Mouse (Mus musculus): ENCODE data around the gene Gjb1. TPM values are rescaled to one million over a fixed set of nuclear protein-coding genes. Genes with fewer than 3 reads are reported as not detected.

Gjb1 gene
- total and polyA plus RNA-seq, 3 experiments: not detected

GRCm38 (mm10) chrX:101419725-101420699, 43.8 kb downstream of the Gjb1 start (continued):
- no peak for TF ChIP-seq USF1 (IDR thresholded peaks at IDR 0.05; ENCODE audit: low read depth, low read length)
- no peak for TF ChIP-seq RAD21 (IDR thresholded peaks at IDR 0.05; ENCODE audit: low read depth, low read length)
- TF ChIP-seq TAL1 (IDR thresholded peaks at IDR 0.05; ENCODE audit: low read length): no peak

DNA sequence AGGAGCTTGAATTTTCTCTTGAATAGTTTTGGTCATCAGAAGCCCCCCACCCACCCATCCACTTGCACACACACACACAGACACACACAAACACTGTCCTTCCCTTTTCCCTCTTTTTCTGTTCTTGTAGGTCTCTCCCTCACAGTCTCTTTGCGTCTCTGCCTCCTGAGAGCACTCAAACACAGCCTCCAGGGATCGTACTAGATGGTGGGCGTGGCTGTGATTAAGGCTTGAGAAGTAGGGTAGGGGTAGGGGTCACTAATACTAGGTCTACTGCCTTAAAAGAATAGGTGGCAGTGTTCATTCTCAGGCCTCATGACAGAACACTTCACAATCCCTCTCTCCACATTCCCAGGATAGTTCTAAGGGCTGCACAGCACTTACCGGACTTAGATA, 44.5 kb downstream of the Gjb1 start, which contains the start of gene Zmym3:
Gene Zmym3, minus strand, starts transcription at position 150 of the 396 bp plus-strand sequence.
- peak; percentile 55 for DNase-seq (ENCODE audit: low read depth, low spot score)
- H3K4me1 ChIP-seq (ENCODE audit: control insufficient read depth in 1 of 2, insufficient read depth in 2 of 2, low read length in 2 of 2): peaks cover 3 to 5% of the 10 kb centered on the region in 2 experiments; a peak in 2 of 4 replicates
- no peaks in the 10 kb centered on the region for H3K27me3 ChIP-seq (ENCODE audit: control insufficient read depth in 1 of 2, insufficient read depth in 2 of 2, low read length in 2 of 2)
- peak within 1 kb of the TSS; percentile 45 for H3K27ac ChIP-seq (ENCODE audit: control insufficient read depth, low read depth, low read length)
- TF ChIP-seq SIN3A (IDR thresholded peaks at IDR 0.05; ENCODE audit: low read length): 0 out of 2 replicates have a peak, but pooled peaks have one; percentile 3
- TF ChIP-seq JUND (IDR thresholded peaks at IDR 0.05; ENCODE audit: low read depth, low read length): no peak
- H3K79me2 ChIP-seq (ENCODE audit: control insufficient read depth, insufficient read depth, low read length, poor library complexity): peaks cover 7% of the 10 kb centered on the region
- H3K9me3 ChIP-seq (replicated peaks; ENCODE audit: insufficient read depth, low read length): no peaks in the 10 kb centered on the region
- H3K36me3 ChIP-seq (ENCODE audit: control insufficient read depth in 1 of 2, insufficient read depth in 2 of 2, low read length in 2 of 2): peaks cover 0 to 2% of the 10 kb centered on the region in 2 experiments; a peak in 1 of 4 replicates
- H3K4me3 ChIP-seq (ENCODE audit: control insufficient read depth in 1 of 2, insufficient read depth in 1 of 2, low read depth in 2 of 2, low read length in 2 of 2): peak within 1 kb of the TSS; percentile 54 to 84
- H3K9ac ChIP-seq (ENCODE audit: control insufficient read depth, low read depth, low read length, poor library complexity, severe bottlenecking): peak within 1 kb of the TSS; percentile 77

DNA sequence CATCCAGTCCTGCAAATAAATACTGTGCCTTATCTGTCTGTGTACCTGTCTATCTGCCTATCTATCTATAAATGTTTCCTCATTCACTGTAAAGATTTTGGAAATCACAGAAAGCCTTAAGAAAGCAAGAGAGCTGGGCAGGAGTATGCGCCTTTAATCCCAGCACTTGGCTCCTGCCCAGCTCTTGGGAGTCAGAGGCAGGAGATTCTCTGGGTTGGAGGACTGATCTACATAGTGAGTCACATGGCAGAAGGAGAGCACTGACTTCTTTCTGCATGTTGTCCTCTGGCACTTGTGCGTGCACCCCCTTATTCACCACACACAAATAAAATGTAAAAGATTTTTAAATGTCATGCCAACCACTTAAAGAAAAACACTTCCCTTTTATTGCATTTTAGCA, 47.3 kb downstream of the Gjb1 start:
- DNase-seq (ENCODE audit: low read depth, low spot score): peak; percentile 21
- no peaks in the 10 kb centered on the region for H3K27me3 ChIP-seq (ENCODE audit: control insufficient read depth in 1 of 2, insufficient read depth in 2 of 2, low read length in 2 of 2)
- H3K79me2 ChIP-seq (ENCODE audit: control insufficient read depth, insufficient read depth, low read length, poor library complexity): peaks cover 5% of the 10 kb centered on the region
- no peak overlapping the region for H3K27ac ChIP-seq (ENCODE audit: control insufficient read depth, low read depth, low read length)
- H3K9me3 ChIP-seq (replicated peaks; ENCODE audit: insufficient read depth, low read length): no peaks in the 10 kb centered on the region
- peaks cover 3 to 7% of the 10 kb centered on the region in 2 experiments; a peak in 3 of 4 replicates for H3K4me1 ChIP-seq (ENCODE audit: control insufficient read depth in 1 of 2, insufficient read depth in 2 of 2, low read length in 2 of 2)
- no peak overlapping the region for H3K9ac ChIP-seq (ENCODE audit: control insufficient read depth, low read depth, low read length, poor library complexity, severe bottlenecking)
- peaks cover 0 to 2% of the 10 kb centered on the region in 2 experiments; a peak in 2 of 4 replicates for H3K36me3 ChIP-seq (ENCODE audit: control insufficient read depth in 1 of 2, insufficient read depth in 2 of 2, low read length in 2 of 2)
- no peak overlapping the region for H3K4me3 ChIP-seq (ENCODE audit: control insufficient read depth in 1 of 2, insufficient read depth in 1 of 2, low read depth in 2 of 2, low read length in 2 of 2)
- TF ChIP-seq EP300 (IDR thresholded peaks at IDR 0.05; ENCODE audit: low read depth in 1 of 2, low read length in 2 of 2): no peak
- peak; percentile 76; the same call in 1 of the 2 replicates for TF ChIP-seq RCOR1 (IDR thresholded peaks at IDR 0.05; ENCODE audit: low read depth, low read length)

- Histone ChIP-seq H3K27ac (ENCODE audit: control insufficient read depth, low read depth, low read length) (peak overlapping the region; percentile 45; the same call in 1 of the 2 replicates), H3K27me3 (ENCODE audit: control insufficient read depth in 1 of 2, insufficient read depth in 2 of 2, low read length in 2 of 2) (no peaks in the 10 kb centered on the region), H3K9me3 (replicated peaks; ENCODE audit: insufficient read depth, low read length) (no peaks in the 10 kb centered on the region), H3K4me1 (ENCODE audit: control insufficient read depth in 1 of 2, insufficient read depth in 2 of 2, low read length in 2 of 2) (peaks cover 0 to 10% of the 10 kb centered on the region in 2 experiments; a peak in 1 of 4 replicates), H3K79me2 (ENCODE audit: control insufficient read depth, insufficient read depth, low read length, poor library complexity) (peaks cover 27% of the 10 kb centered on the region), H3K9ac (ENCODE audit: control insufficient read depth, low read depth, low read length, poor library complexity, severe bottlenecking) (peak overlapping the region; percentile 50), H3K4me3 (ENCODE audit: control insufficient read depth in 1 of 2, insufficient read depth in 1 of 2, low read depth in 2 of 2, low read length in 2 of 2) (peak overlapping the region in 1 of 2 experiments; percentile 55; a peak in 2 of 4 replicates), H3K36me3 (ENCODE audit: control insufficient read depth in 1 of 2, insufficient read depth in 2 of 2, low read length in 2 of 2) (peaks cover 3 to 23% of the 10 kb centered on the region in 2 experiments)
- peak; percentile 80 for DNase-seq (ENCODE audit: low read depth, low spot score)
- TF ChIP-seq MYC (IDR thresholded peaks at IDR 0.05; ENCODE audit: low read depth, low read length) (0 out of 2 replicates have a peak, but pooled peaks have one; percentile 1), NRF1 (IDR thresholded peaks at IDR 0.05; ENCODE audit: insufficient read depth, low read depth, low read length, poor library complexity, severe bottlenecking) (no peak), ZC3H11A (IDR thresholded peaks at IDR 0.05; ENCODE audit: low read depth, low read length) (no peak), KAT2A (conservative IDR thresholded peaks at IDR 0.05; ENCODE audit: low read depth, low read length) (no peak), NELFE (IDR thresholded peaks at IDR 0.05; ENCODE audit: low read depth, low read length) (no peak), SMC3 (IDR thresholded peaks at IDR 0.05; ENCODE audit: low read depth, low read length) (peak; percentile 25; the same call in 1 of the 2 replicates), CTCF (IDR thresholded peaks at IDR 0.05 in 2 of 3, conservative IDR thresholded peaks at IDR 0.05 in 1 of 3; ENCODE audit: control insufficient read depth in 1 of 3, insufficient read depth in 1 of 3, low read depth in 2 of 3, low read length in 3 of 3, poor library complexity in 1 of 3, severe bottlenecking in 1 of 3) (peak; percentile 52 to 54 (median 52); a peak in 5 of 6 replicates), BHLHE40 (IDR thresholded peaks at IDR 0.05; ENCODE audit: borderline replicate concordance, low read depth, low read length) (no peak), UBTF (IDR thresholded peaks at IDR 0.05; ENCODE audit: borderline replicate concordance, insufficient read depth, low read depth, low read length) (no peak), EP300 (IDR thresholded peaks at IDR 0.05; ENCODE audit: low read depth in 1 of 2, low read length in 2 of 2) (no peak), ZNF384 (IDR thresholded peaks at IDR 0.05; ENCODE audit: low read depth, low read length) (no peak), RAD21 (IDR thresholded peaks at IDR 0.05; ENCODE audit: low read depth, low read length) (peak; percentile 29), POLR2A (IDR thresholded peaks at IDR 0.05; ENCODE audit: control insufficient read depth in 1 of 2, insufficient read depth in 1 of 2, low read depth in 1 of 2, low read length in 2 of 2, poor library complexity in 1 of 2) (no peak), ELF1 (IDR thresholded peaks at IDR 0.05; ENCODE audit: low read depth, low read length) (no peak), RCOR1 (IDR thresholded peaks at IDR 0.05; ENCODE audit: low read depth, low read length) (no peak), JUND (IDR thresholded peaks at IDR 0.05; ENCODE audit: low read depth, low read length) (no peak), USF1 (IDR thresholded peaks at IDR 0.05; ENCODE audit: low read depth, low read length) (no peak)
Measured at GRCm38 (mm10) chrX:101427774-101428173, 51.6 kb downstream of the Gjb1 start.
